Mouse (Mus musculus) midbrain, postnatal 0 days (tissue): ENCODE data around the gene Dlgap1. TPM values are rescaled to one million over a fixed set of nuclear protein-coding genes. Genes with fewer than 3 reads are reported as not detected.

Experiments used
- ATAC-seq: fragments of 200-750 bp; cut with Nextera tagmentation; 2 replicates; pipeline ENCODE4 v1.8.0; 2017; ENCODE audit warnings: moderate number of reproducible peaks, mild to moderate bottlenecking, moderate TSS enrichment, moderate library complexity; ENCODE audit not compliant: low FRiP score
- DNase-seq: peaks from one replicate; pipeline ENCODE4 v3.0.0-alpha.2; 2015; ENCODE audit warnings: low spot score
- H3K27ac ChIP-seq: fragments of 300-500 bp; sonication (generic); 2 replicates; pipeline ENCODE4 v1.5.1; 2014; ENCODE audit warnings: low read depth, mild to moderate bottlenecking, low read length, mixed read lengths
- H3K27me3 ChIP-seq: fragments of 300-500 bp; sonication (generic); 2 replicates; pipeline ENCODE4 v1.6.1; 2014; ENCODE audit warnings: low read length, control low read depth, mixed read lengths; ENCODE audit not compliant: insufficient read depth
- H3K36me3 ChIP-seq: fragments of 300-500 bp; sonication (generic); 2 replicates; pipeline ENCODE4 v1.6.1; 2014; ENCODE audit warnings: low read length, control low read depth, mixed read lengths; ENCODE audit not compliant: insufficient read depth
- H3K4me1 ChIP-seq: fragments of 300-500 bp; sonication (generic); 2 replicates; pipeline ENCODE4 v1.6.1; 2014; ENCODE audit warnings: mild to moderate bottlenecking, control low read depth, antibody characterized with exemption, low read length, mixed read lengths; ENCODE audit not compliant: insufficient read depth
- H3K4me2 ChIP-seq: fragments of 300-500 bp; sonication (generic); 2 replicates; pipeline ENCODE4 v1.6.1; 2014; ENCODE audit warnings: low read depth, mild to moderate bottlenecking, low read length, mixed read lengths; ENCODE audit not compliant: poor library complexity, severe bottlenecking
- H3K4me3 ChIP-seq: fragments of 300-500 bp; sonication (generic); 2 replicates; pipeline ENCODE4 v1.5.1; 2014; ENCODE audit warnings: low read depth, mild to moderate bottlenecking, low read length, moderate library complexity
- H3K9ac ChIP-seq: fragments of 300-500 bp; sonication (generic); replicated peaks from 2 replicates; pipeline ENCODE4 v1.6.1; 2014; ENCODE audit warnings: mild to moderate bottlenecking, low read length, moderate library complexity, mixed read lengths; ENCODE audit not compliant: poor library complexity, severe bottlenecking
- H3K9me3 ChIP-seq: fragments of 300-500 bp; sonication (generic); 2 replicates; pipeline ENCODE4 v1.6.1; 2016; ENCODE audit warnings: low read length, control low read depth
- CTCF ChIP-seq: IDR thresholded peaks from 2 replicates; pipeline ENCODE4 v1.5.1; 2016; ENCODE audit warnings: antibody characterized with exemption, mild to moderate bottlenecking
- WGBS: fragments of 180-500 bp; shearing (Covaris S2); extraction: QIAGEN DNeasy Blood & Tissue Kit; methylation state at CpG from one replicate; pipeline ENCODE4 v1.1.7; 2014; 5-methylcytosine and 5-hydroxymethylcytosine counted together
- polyA plus RNA-seq: library from polyadenylated mRNA; unstranded; fragments of >200 nt; fragmentation: Nextera tagmentation; extraction: Ambion mirVana; gene quantifications from 2 replicates; pipeline ENCODE4 v1.2.1, GENCODE M21; 2015
- total RNA-seq: library from RNA; depleted of rRNA; stranded (reverse); fragments of >200 nt; gene quantifications from 2 replicates; pipeline ENCODE4 v1.2.3, GENCODE M21; 2014

The Dlgap1 gene
- total and polyA plus RNA-seq, 2 experiments from 2014 or later: 34.9 to 84.8 TPM

- 13% methylated on average over 7 of the region's 7 CpGs for WGBS
- DNase-seq (peak; percentile 66), ATAC-seq (peak; percentile 52; the same call in 1 of the 2 replicates)
- H3K4me2 ChIP-seq: no peak overlapping the region
- 0 out of 2 replicates have a peak, but pooled peaks cover 2% of the 10 kb centered on the region for H3K36me3 ChIP-seq
- H3K4me3 ChIP-seq: no peak overlapping the region
- no peaks in the 10 kb centered on the region for H3K27me3 ChIP-seq
- H3K4me1 ChIP-seq: no peaks in the 10 kb centered on the region
- H3K27ac ChIP-seq: no peak overlapping the region; the same call in 1 of the 2 replicates
- no peaks in the 10 kb centered on the region for H3K9me3 ChIP-seq
- no peak for TF ChIP-seq CTCF
- H3K9ac ChIP-seq: no peak overlapping the region
Observed at GRCm38 (mm10) chr17:70794291-70794690, 825.4 kb downstream of the Dlgap1 start.

GRCm38 (mm10) chr17:70794722-70795121 lies 825.8 kb downstream of the Dlgap1 start:
- Histone ChIP-seq H3K4me2 (no peak overlapping the region), H3K4me3 (no peak overlapping the region), H3K36me3 (0 out of 2 replicates have a peak, but pooled peaks cover 2% of the 10 kb centered on the region), H3K4me1 (no peaks in the 10 kb centered on the region), H3K27me3 (no peaks in the 10 kb centered on the region), H3K9me3 (no peaks in the 10 kb centered on the region), H3K9ac (no peak overlapping the region), H3K27ac (no peak overlapping the region)
- DNase-seq: no peak
- ATAC-seq: no peak
- 49% methylated on average over 6 of the region's 6 CpGs for WGBS
- TF ChIP-seq CTCF: no peak

DNA sequence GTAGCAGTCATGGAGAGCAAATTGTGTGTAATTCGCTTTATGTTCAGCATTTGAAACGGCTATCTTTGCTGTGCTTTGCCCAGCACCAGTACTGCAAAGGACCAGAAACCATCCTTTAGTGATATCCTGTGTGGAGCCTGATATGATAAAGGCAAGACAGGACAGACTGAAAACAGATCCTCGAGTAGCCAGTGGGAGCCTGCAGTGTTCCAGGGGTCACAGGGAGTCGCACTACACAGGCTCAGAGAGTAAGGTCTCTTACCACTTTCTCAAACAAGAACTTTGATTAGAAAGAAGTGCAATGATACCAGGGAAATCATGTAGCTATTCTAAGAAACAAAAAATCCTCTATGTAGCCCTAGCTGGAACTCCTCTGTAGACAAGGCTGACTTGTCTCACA lies 826.3 kb downstream of the Dlgap1 start:
- ATAC-seq (no peak), DNase-seq (no peak)
- WGBS: 77% methylated on average over 4 of the region's 4 CpGs
- Histone ChIP-seq H3K4me3 (no peak overlapping the region), H3K9ac (no peak overlapping the region), H3K4me1 (no peaks in the 10 kb centered on the region), H3K4me2 (no peak overlapping the region), H3K27me3 (no peaks in the 10 kb centered on the region), H3K9me3 (no peaks in the 10 kb centered on the region), H3K27ac (no peak overlapping the region), H3K36me3 (no peaks in the 10 kb centered on the region)
- no peak for TF ChIP-seq CTCF

- WGBS: 86% methylated on average over 8 of the region's 8 CpGs
- no peak for TF ChIP-seq CTCF
- H3K4me3 ChIP-seq: no peak overlapping the region
Observed at GRCm38 (mm10) chr17:70796940-70797772, 828.3 kb downstream of the Dlgap1 start.

GRCm38 (mm10) chr17:70797773-70798045 lies 828.8 kb downstream of the Dlgap1 start:
- H3K9me3 ChIP-seq: no peaks in the 10 kb centered on the region
- DNase-seq (no peak), ATAC-seq (no peak)
- TF ChIP-seq CTCF: no peak
- no peak overlapping the region for H3K4me3 ChIP-seq
- no peaks in the 10 kb centered on the region for H3K4me1 ChIP-seq
- H3K27ac ChIP-seq: no peak overlapping the region
- WGBS: 78% methylated on average over 1 of the region's 1 CpGs
- H3K27me3 ChIP-seq: no peaks in the 10 kb centered on the region
- H3K4me2 ChIP-seq: no peak overlapping the region
- H3K36me3 ChIP-seq: no peaks in the 10 kb centered on the region
- H3K9ac ChIP-seq: no peak overlapping the region

More at GRCm38 (mm10) chr17:70796940-70797772, 828.3 kb downstream of the Dlgap1 start:
- Histone ChIP-seq H3K4me2 (no peak overlapping the region), H3K9me3 (no peaks in the 10 kb centered on the region), H3K4me1 (no peaks in the 10 kb centered on the region), H3K27me3 (no peaks in the 10 kb centered on the region), H3K36me3 (no peaks in the 10 kb centered on the region), H3K9ac (no peak overlapping the region), H3K27ac (no peak overlapping the region)
- DNase-seq (no peak), ATAC-seq (no peak)

DNA sequence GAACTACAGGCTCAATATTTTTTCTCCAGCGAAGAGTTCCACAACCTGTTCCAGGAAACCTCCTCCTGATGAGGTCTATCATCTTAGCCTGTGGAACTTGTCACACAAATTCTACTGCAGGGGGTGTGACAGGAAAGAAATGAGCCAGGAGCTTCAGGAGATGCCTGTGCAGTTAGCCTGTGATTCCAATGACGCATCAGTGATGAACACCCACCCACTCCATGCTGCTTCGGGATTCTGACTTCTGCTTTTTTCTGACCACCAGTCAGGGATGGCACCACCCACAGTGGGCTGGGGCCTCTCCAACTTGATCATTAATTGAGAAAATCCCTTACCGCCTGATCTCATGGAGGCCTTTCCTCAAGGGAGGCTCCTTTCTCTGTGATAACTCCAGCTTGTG lies 830.4 kb downstream of the Dlgap1 start:
- H3K27ac ChIP-seq: no peak overlapping the region
- H3K27me3 ChIP-seq: no peaks in the 10 kb centered on the region
- H3K9ac ChIP-seq: no peak overlapping the region
- H3K4me1 ChIP-seq: no peaks in the 10 kb centered on the region
- TF ChIP-seq CTCF: no peak
- no peaks in the 10 kb centered on the region for H3K36me3 ChIP-seq
- 80% methylated on average over 4 of the region's 4 CpGs for WGBS
- DNase-seq (no peak), ATAC-seq (no peak)
- no peak overlapping the region for H3K4me3 ChIP-seq
- no peaks in the 10 kb centered on the region for H3K9me3 ChIP-seq
- H3K4me2 ChIP-seq: no peak overlapping the region
